In genomic region chr5:66407948-66408347, GRCm38 (mm10) we compare ENCODE assay signal across 15 mouse cellular contexts.
DNase-seq lines count a peak whose midpoint lies in the region; ATAC-seq lines count a peak whose summit lies in the region.
"Had no signal": no experiment of that assay in that cellular context is flagged by ENCODE, and none has a peak within 500 bp of the region (broad histone marks: within the 10 kb centered on the region; RNA-seq: fewer than 3 reads in every experiment).

No protein-coding gene starts in this region.

- H3K9me3 ChIP-seq in heart, embryonic 16.5 days (replicated peaks; ENCODE audit: control insufficient read depth, low read length): no peaks in the 10 kb centered on the region
- H3K9me3 ChIP-seq in midbrain, embryonic 10.5 days (replicated peaks): no peaks in the 10 kb centered on the region
- no peaks in the 10 kb centered on the region for H3K9me3 ChIP-seq in midbrain, embryonic 16.5 days (replicated peaks; ENCODE audit: control insufficient read depth, low read length, poor library complexity, severe bottlenecking)
- no peaks in the 10 kb centered on the region for H3K9me3 ChIP-seq in forebrain, embryonic 15.5 days
- H3K9me3 ChIP-seq: heart, embryonic 12.5 days had no signal

- no peak overlapping the region for H3K9ac ChIP-seq in heart, embryonic 16.5 days (ENCODE audit: low read length)
- no peak overlapping the region for H3K9ac ChIP-seq in midbrain, embryonic 16.5 days (ENCODE audit: low read depth, low read length)
- H3K9ac ChIP-seq in forebrain, embryonic 15.5 days (replicated peaks): no peak overlapping the region
- H3K9ac ChIP-seq: heart, embryonic 12.5 days had no signal

- no peaks in the 10 kb centered on the region for H3K27me3 ChIP-seq in heart, embryonic 16.5 days (ENCODE audit: control insufficient read depth, insufficient read depth, low read length)
- no peaks in the 10 kb centered on the region for H3K27me3 ChIP-seq in midbrain, embryonic 10.5 days (ENCODE audit: low read depth, poor library complexity, severe bottlenecking)
- no peaks in the 10 kb centered on the region for H3K27me3 ChIP-seq in midbrain, embryonic 16.5 days (ENCODE audit: control insufficient read depth, insufficient read depth, low read depth, low read length)
- no peaks in the 10 kb centered on the region for H3K27me3 ChIP-seq in forebrain, embryonic 15.5 days
- H3K27me3 ChIP-seq: heart, embryonic 12.5 days had no signal

- no peak for DNase-seq in heart, adult 9 months (ENCODE audit: low spot score in 2 of 2)
- no peak for DNase-seq in midbrain, embryonic 10.5 days (ENCODE audit: low spot score)
- peak; percentile 11 for DNase-seq in R1 (ENCODE audit: low read depth, low spot score)
- DNase-seq in gastrocnemius, postnatal 4 days (ENCODE audit: low spot score in 2 of 2): no peak
- DNase-seq: adrenal gland, postnatal 36 days; cerebellum, postnatal 10 days; heart, postnatal 4 days; kidney, adult 11 months; liver; lung, adult 18-20 months had no signal

- no peak overlapping the region for H3K4me3 ChIP-seq in heart, embryonic 16.5 days (ENCODE audit: low read length)
- no peak overlapping the region for H3K4me3 ChIP-seq in midbrain, embryonic 10.5 days
- H3K4me3 ChIP-seq in midbrain, embryonic 16.5 days (ENCODE audit: low read depth, low read length): no peak overlapping the region
- no peak overlapping the region for H3K4me3 ChIP-seq in forebrain, embryonic 15.5 days
- H3K4me3 ChIP-seq: heart, embryonic 12.5 days had no signal

- 43% methylated on average over 4 of the region's 5 CpGs for WGBS in heart, embryonic 16.5 days
- 69% methylated on average over 4 of the region's 5 CpGs for WGBS in midbrain, embryonic 10.5 days
- 52% methylated on average over 3 of the region's 5 CpGs for WGBS in midbrain, embryonic 16.5 days
- WGBS in forebrain, embryonic 15.5 days: 56% methylated on average over 4 of the region's 5 CpGs

- peak; percentile 28; the same call in 1 of the 2 replicates for ATAC-seq in heart, embryonic 16.5 days (replicated peaks; ENCODE audit: extremely low read depth, insufficient read depth, low FRiP score)
- no peak for ATAC-seq in midbrain, embryonic 16.5 days
- ATAC-seq in forebrain, embryonic 15.5 days (replicated peaks): peak; percentile 72
- ATAC-seq in megakaryocyte-erythroid progenitor cell, adult 5-6 weeks (replicated peaks; ENCODE audit: low FRiP score, low TSS enrichment, poor library complexity, severe bottlenecking): no peak

- no peaks in the 10 kb centered on the region for H3K36me3 ChIP-seq in heart, embryonic 16.5 days (ENCODE audit: control insufficient read depth, insufficient read depth)
- no peaks in the 10 kb centered on the region for H3K36me3 ChIP-seq in midbrain, embryonic 10.5 days
- H3K36me3 ChIP-seq in midbrain, embryonic 16.5 days (ENCODE audit: control insufficient read depth, insufficient read depth, low read length): no peaks in the 10 kb centered on the region
- no peaks in the 10 kb centered on the region for H3K36me3 ChIP-seq in forebrain, embryonic 15.5 days
- H3K36me3 ChIP-seq: heart, embryonic 12.5 days had no signal

- peaks cover 19% of the 10 kb centered on the region for H3K4me1 ChIP-seq in heart, embryonic 16.5 days (ENCODE audit: control insufficient read depth, insufficient read depth, low read length)
- peaks cover 10% of the 10 kb centered on the region for H3K4me1 ChIP-seq in midbrain, embryonic 10.5 days
- H3K4me1 ChIP-seq in midbrain, embryonic 16.5 days (ENCODE audit: control insufficient read depth, insufficient read depth, low read length): peaks cover 4% of the 10 kb centered on the region
- no peaks in the 10 kb centered on the region; the same call in 1 of the 2 replicates for H3K4me1 ChIP-seq in forebrain, embryonic 15.5 days

- no peak overlapping the region for H3K27ac ChIP-seq in heart, embryonic 16.5 days (ENCODE audit: low read length)
- H3K27ac ChIP-seq in midbrain, embryonic 10.5 days (replicated peaks): peak overlapping the region; percentile 38; the same call in 1 of the 2 replicates
- H3K27ac ChIP-seq in midbrain, embryonic 16.5 days (ENCODE audit: low read length): no peak overlapping the region
- no peak overlapping the region; the same call in 1 of the 2 replicates for H3K27ac ChIP-seq in forebrain, embryonic 15.5 days (replicated peaks)

- no peak overlapping the region for H3K4me2 ChIP-seq in heart, embryonic 16.5 days (ENCODE audit: low read depth, low read length)
- no peak overlapping the region for H3K4me2 ChIP-seq in midbrain, embryonic 16.5 days (ENCODE audit: low read length)
- H3K4me2 ChIP-seq in forebrain, embryonic 15.5 days (replicated peaks): no peak overlapping the region
- H3K4me2 ChIP-seq: heart, embryonic 12.5 days had no signal

Comparison
In these comparisons a context has a peak if more than half of its experiments do, and no peak if none do; other contexts are left out.
1. ATAC-seq: peak in heart, embryonic 16.5 days (single experiment) and forebrain, embryonic 15.5 days (single experiment); none in midbrain, embryonic 16.5 days (single experiment) and megakaryocyte-erythroid progenitor cell, adult 5-6 weeks (single experiment).